Mouse (Mus musculus) ES-Bruce4 (cell line): ENCODE data around the gene Hdac4.

ENCODE experiments used
- CTCF ChIP-seq: IDR thresholded peaks from one replicate; pipeline ENCODE4 v1.8.1; 2011; ENCODE audit warnings: low read depth, low read length
- EP300 ChIP-seq: IDR thresholded peaks from 2 replicates; pipeline ENCODE4 v1.6.1; 2011; ENCODE audit warnings: low read depth, low read length; ENCODE audit not compliant: insufficient read depth
- POLR2A ChIP-seq: IDR thresholded peaks from one replicate; pipeline ENCODE4 v1.8.1; 2011; ENCODE audit warnings: low read length; ENCODE audit not compliant: insufficient read depth

GRCm38 (mm10) chr1:91897078-91897477, 298.4 kb downstream of the Hdac4 start:
- TF ChIP-seq CTCF (peak; percentile 40), POLR2A (no peak), EP300 (no peak)
